In the genomic region with DNA sequence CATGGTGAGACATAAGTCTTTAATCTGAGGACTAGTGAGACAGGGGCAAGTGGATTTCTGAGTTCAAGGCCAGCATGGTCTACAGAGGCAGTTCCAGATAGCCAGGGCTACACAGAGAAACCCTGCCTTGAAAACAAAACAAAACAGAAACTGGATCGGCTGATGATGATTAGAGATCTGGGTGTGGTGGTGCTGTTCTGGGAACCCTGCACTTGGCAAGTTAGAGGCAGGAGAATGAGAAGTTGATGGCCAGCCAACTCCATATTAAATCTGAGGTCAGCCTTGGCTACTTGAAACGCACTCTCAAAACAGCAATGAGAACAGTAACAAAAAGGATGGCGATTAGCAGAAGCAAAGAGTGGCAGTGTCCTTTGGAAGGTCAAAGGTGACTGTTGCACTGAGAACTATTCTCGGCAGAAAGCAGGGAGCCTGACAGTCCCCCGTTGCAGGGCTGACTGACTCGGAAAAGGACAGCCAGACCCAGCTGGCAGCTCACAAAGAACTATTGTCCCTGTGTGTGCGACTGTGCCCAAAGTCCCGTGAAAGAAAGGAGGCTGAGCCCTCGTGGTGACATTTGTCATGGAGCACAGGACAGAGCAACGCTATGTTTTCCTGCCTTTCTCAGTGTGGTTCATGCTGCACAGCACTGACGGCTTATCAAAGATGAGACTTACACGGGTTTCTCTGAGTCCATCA, we compare ENCODE assay signal across 10 mouse cellular contexts. TPM values are rescaled to one million over a fixed set of nuclear protein-coding genes. Genes with fewer than 3 reads are reported as not detected.
DNase-seq lines count a peak whose midpoint lies in the region; ATAC-seq and TF ChIP-seq lines count a peak whose summit lies in the region.
"Had no signal": no experiment of that assay in that cellular context is flagged by ENCODE, and none has a peak within 500 bp of the region (broad histone marks: within the 10 kb centered on the region; RNA-seq: fewer than 3 reads in every experiment).

No protein-coding gene starts in this region.

- H3K4me1 ChIP-seq in heart, embryonic 14.5 days (ENCODE audit: control insufficient read depth in 2 of 2, insufficient read depth in 2 of 2, low read length in 2 of 2) = peaks cover 0 to 4% of the 10 kb centered on the region in 2 experiments; a peak in 2 of 4 replicates
- H3K4me1 ChIP-seq in heart, embryonic 11.5 days (ENCODE audit: control insufficient read depth, insufficient read depth, low read length) = peaks cover 3% of the 10 kb centered on the region; the same call in 1 of the 2 replicates
- peaks cover 5% of the 10 kb centered on the region; the same call in 1 of the 2 replicates for H3K4me1 ChIP-seq in hindbrain, embryonic 11.5 days (replicated peaks; ENCODE audit: control insufficient read depth, insufficient read depth, low read length)
- H3K4me1 ChIP-seq: embryonic facial prominence, embryonic 15.5 days had no signal

- no peaks in the 10 kb centered on the region for H3K9me3 ChIP-seq in heart, embryonic 14.5 days (ENCODE audit: control insufficient read depth, low read length)
- no peaks in the 10 kb centered on the region for H3K9me3 ChIP-seq in heart, embryonic 11.5 days (replicated peaks; ENCODE audit: control insufficient read depth, low read length)
- no peaks in the 10 kb centered on the region for H3K9me3 ChIP-seq in hindbrain, embryonic 11.5 days (ENCODE audit: control insufficient read depth, low read length)
- H3K9me3 ChIP-seq: embryonic facial prominence, embryonic 15.5 days had no signal

- H3K27me3 ChIP-seq in heart, embryonic 14.5 days (ENCODE audit: control insufficient read depth, insufficient read depth, low read length) = no peaks in the 10 kb centered on the region
- no peaks in the 10 kb centered on the region for H3K27me3 ChIP-seq in heart, embryonic 11.5 days (ENCODE audit: control insufficient read depth, insufficient read depth, low read length)
- H3K27me3 ChIP-seq in hindbrain, embryonic 11.5 days (ENCODE audit: control insufficient read depth, insufficient read depth, low read length) = no peaks in the 10 kb centered on the region
- H3K27me3 ChIP-seq: embryonic facial prominence, embryonic 15.5 days had no signal

- no peak for TF ChIP-seq CTCF in brain, embryonic 14.5 days (IDR thresholded peaks at IDR 0.05; ENCODE audit: borderline replicate concordance, extremely low read depth, insufficient read depth, insufficient read length)

- 0 out of 2 replicates have a peak overlapping the region, but pooled peaks have one; percentile 13 for H3K4me2 ChIP-seq in heart, embryonic 14.5 days (ENCODE audit: low read length)
- no peak overlapping the region for H3K4me2 ChIP-seq in heart, embryonic 11.5 days
- H3K4me2 ChIP-seq in hindbrain, embryonic 11.5 days (replicated peaks; ENCODE audit: low read depth, low read length) = no peak overlapping the region
- H3K4me2 ChIP-seq: embryonic facial prominence, embryonic 15.5 days had no signal

- peak; percentile 76 for DNase-seq in brain, embryonic 14.5 days (ENCODE audit: low read depth)
- peak; percentile 66 for DNase-seq in hindbrain, embryonic 11.5 days (ENCODE audit: low spot score)
- peak; percentile 66 for DNase-seq in neural tube, embryonic 10.5 days (ENCODE audit: extremely low spot score, low spot score)
- DNase-seq in adrenal gland, postnatal 14 days = no peak
- no peak for DNase-seq in frontal cortex, postnatal 25 days (ENCODE audit: low spot score in 2 of 2)

- H3K27ac ChIP-seq in heart, embryonic 14.5 days (replicated peaks in 1 of 2; ENCODE audit: control insufficient read depth in 1 of 2, insufficient read depth in 1 of 2, low read depth in 2 of 2, low read length in 2 of 2) = no peak overlapping the region
- no peak overlapping the region for H3K27ac ChIP-seq in heart, embryonic 11.5 days (ENCODE audit: low read depth, low read length)
- peak overlapping the region; percentile 58 for H3K27ac ChIP-seq in hindbrain, embryonic 11.5 days (ENCODE audit: low read depth, low read length)
- H3K27ac ChIP-seq: embryonic facial prominence, embryonic 15.5 days; left cerebral cortex, adult 2 months had no signal

- no peak for TF ChIP-seq POLR2A in brain, embryonic 14.5 days (IDR thresholded peaks at IDR 0.05; ENCODE audit: borderline replicate concordance, extremely low read depth, insufficient read depth, insufficient read length, poor library complexity, severe bottlenecking)

- no peak overlapping the region for H3K9ac ChIP-seq in heart, embryonic 14.5 days (ENCODE audit: low read length)
- H3K9ac ChIP-seq in heart, embryonic 11.5 days (ENCODE audit: low read depth, low read length) = no peak overlapping the region
- 0 out of 2 replicates have a peak overlapping the region, but pooled peaks have one; percentile 5 for H3K9ac ChIP-seq in hindbrain, embryonic 11.5 days (ENCODE audit: low read depth, low read length)
- H3K9ac ChIP-seq: embryonic facial prominence, embryonic 15.5 days had no signal

- no peaks in the 10 kb centered on the region for H3K36me3 ChIP-seq in heart, embryonic 14.5 days (ENCODE audit: control insufficient read depth, insufficient read depth, low read length)
- no peaks in the 10 kb centered on the region for H3K36me3 ChIP-seq in heart, embryonic 11.5 days (ENCODE audit: control insufficient read depth, insufficient read depth, low read length)
- no peaks in the 10 kb centered on the region for H3K36me3 ChIP-seq in hindbrain, embryonic 11.5 days (ENCODE audit: control insufficient read depth, insufficient read depth, low read length)
- H3K36me3 ChIP-seq: embryonic facial prominence, embryonic 15.5 days had no signal

- 23% methylated on average over 12 of the region's 12 CpGs for WGBS in heart, embryonic 14.5 days
- WGBS in heart, embryonic 11.5 days (ENCODE audit: insufficient replicate concordance) = 37% methylated on average over 12 of the region's 12 CpGs
- 11% methylated on average over 12 of the region's 12 CpGs for WGBS in hindbrain, embryonic 11.5 days

- ATAC-seq in heart, embryonic 14.5 days (ENCODE audit: insufficient number of reproducible peaks, insufficient read depth, low FRiP score, low read depth) = no peak
- no peak for ATAC-seq in heart, embryonic 11.5 days (replicated peaks; ENCODE audit: insufficient number of reproducible peaks, low FRiP score, low TSS enrichment)
- peak; percentile 92 for ATAC-seq in hindbrain, embryonic 11.5 days (ENCODE audit: low FRiP score)
- no peak for ATAC-seq in megakaryocyte progenitor cell, adult 5-6 weeks (replicated peaks; ENCODE audit: poor library complexity)

- no peak overlapping the region for H3K4me3 ChIP-seq in heart, embryonic 14.5 days (ENCODE audit: control insufficient read depth in 1 of 2, insufficient read depth in 1 of 2, low read depth in 1 of 2, low read length in 2 of 2)
- H3K4me3 ChIP-seq in heart, embryonic 11.5 days (ENCODE audit: low read depth, low read length) = no peak overlapping the region
- H3K4me3 ChIP-seq in hindbrain, embryonic 11.5 days (ENCODE audit: low read depth, low read length) = no peak overlapping the region
- H3K4me3 ChIP-seq: embryonic facial prominence, embryonic 15.5 days; left cerebral cortex, adult 2 months had no signal

RNA-seq across cellular contexts. Expression of a gene that starts 12.6 kb away (rescaled TPM):
- 20.7 and 23.0 TPM in 2 replicates for polyA plus RNA-seq in heart, embryonic 14.5 days (2014; fragmentation: Nextera tagmentation; extraction: Ambion mirVana)
- 14.4 and 15.4 TPM in 2 replicates for polyA plus RNA-seq in heart, embryonic 11.5 days (2014; fragmentation: Nextera tagmentation; extraction: Ambion mirVana)
- polyA plus RNA-seq in brain, embryonic 14.5 days (2012; rRNA removed) = 12.0 and 12.4 TPM in 2 replicates
- 11.8 and 13.3 TPM in 2 replicates for polyA plus RNA-seq in hindbrain, embryonic 11.5 days (2014; fragmentation: Nextera tagmentation; extraction: Ambion mirVana)
- 17.7 and 19.5 TPM in 2 replicates for total RNA-seq in adrenal gland, postnatal 14 days (2021)
- total RNA-seq in megakaryocyte progenitor cell, adult 5-6 weeks (2015) = 16.9 and 21.8 TPM in 2 replicates
- 18.6 and 23.0 TPM in 2 replicates for total RNA-seq in megakaryocyte progenitor cell, adult 5-6 weeks (2017)

RNA-seq across cellular contexts. Expression of a gene that starts 44.1 kb away (rescaled TPM):
- polyA plus RNA-seq in heart, embryonic 14.5 days (2014; fragmentation: Nextera tagmentation; extraction: Ambion mirVana) = 7.3 and 8.7 TPM in 2 replicates
- polyA plus RNA-seq in heart, embryonic 11.5 days (2014; fragmentation: Nextera tagmentation; extraction: Ambion mirVana) = 8.9 and 9.0 TPM in 2 replicates
- 13.8 and 21.7 TPM in 2 replicates for polyA plus RNA-seq in brain, embryonic 14.5 days (2012; rRNA removed)
- 33.8 and 34.4 TPM in 2 replicates for polyA plus RNA-seq in hindbrain, embryonic 11.5 days (2014; fragmentation: Nextera tagmentation; extraction: Ambion mirVana)
- total RNA-seq in adrenal gland, postnatal 14 days (2021) = 5.2 and 6.9 TPM in 2 replicates
- total RNA-seq in megakaryocyte progenitor cell, adult 5-6 weeks (2015) = 0.54 TPM in 1 of 2 replicates, not detected in the other
- total RNA-seq in megakaryocyte progenitor cell, adult 5-6 weeks (2017) = not detected in 2 replicates

Comparison
In these comparisons a context has a peak if more than half of its experiments do, and no peak if none do; other contexts are left out.
1. DNase-seq: peak in brain, embryonic 14.5 days (single experiment), hindbrain, embryonic 11.5 days (single experiment) and neural tube, embryonic 10.5 days (single experiment); none in adrenal gland, postnatal 14 days (single experiment) and frontal cortex, postnatal 25 days (0 of 2).